Mouse (Mus musculus): ENCODE data around the gene Ptgdr2.

- TF ChIP-seq EP300 (IDR thresholded peaks at IDR 0.05; ENCODE audit: low read depth) (no peak), CTCF (IDR thresholded peaks at IDR 0.05; ENCODE audit: low read depth) (no peak)
Observed at GRCm38 (mm10) chr19:10938771-10939170, 1.8 kb downstream of the Ptgdr2 start.

All from liver, postnatal 0 days (tissue).